Mouse (Mus musculus) heart, postnatal 0 days (tissue): ENCODE measurements around the gene Tekt1.

Experiments used
- CTCF ChIP-seq: IDR thresholded peaks from 2 replicates; pipeline ENCODE4 v1.5.1; 2016; ENCODE audit warnings: antibody characterized with exemption, control low read depth, low read depth
- EP300 ChIP-seq: IDR thresholded peaks from 2 replicates; pipeline ENCODE4 v1.6.1; 2016; ENCODE audit warnings: antibody characterized with exemption, low read depth

GRCm38 (mm10) chr11:72402017-72402416 is 39.8 kb upstream of the Tekt1 start:
- no peak for TF ChIP-seq EP300
- no peak for TF ChIP-seq CTCF
